Mouse (Mus musculus) lung, adult 10 weeks (tissue): Measurements from ENCODE around the gene Ttc9c. TPM values are rescaled to one million over a fixed set of nuclear protein-coding genes. Genes with fewer than 3 reads are reported as not detected.

ENCODE experiments used
- polyA plus RNA-seq: library from polyadenylated mRNA; stranded (reverse); fragments of 350-450 nt; fragmentation: Illumina TruSeq; extraction: RNeasy Lipid Tissue Mini Kit (QIAGEN cat#74804); gene quantifications from one replicate; pipeline ENCODE4 v1.2.3, GENCODE M21; 2014; ENCODE audit warnings: low read depth, low replicate concordance; ENCODE audit not compliant: insufficient read depth

Gene Ttc9c
- polyA plus RNA-seq = 10.6 TPM

DNA sequence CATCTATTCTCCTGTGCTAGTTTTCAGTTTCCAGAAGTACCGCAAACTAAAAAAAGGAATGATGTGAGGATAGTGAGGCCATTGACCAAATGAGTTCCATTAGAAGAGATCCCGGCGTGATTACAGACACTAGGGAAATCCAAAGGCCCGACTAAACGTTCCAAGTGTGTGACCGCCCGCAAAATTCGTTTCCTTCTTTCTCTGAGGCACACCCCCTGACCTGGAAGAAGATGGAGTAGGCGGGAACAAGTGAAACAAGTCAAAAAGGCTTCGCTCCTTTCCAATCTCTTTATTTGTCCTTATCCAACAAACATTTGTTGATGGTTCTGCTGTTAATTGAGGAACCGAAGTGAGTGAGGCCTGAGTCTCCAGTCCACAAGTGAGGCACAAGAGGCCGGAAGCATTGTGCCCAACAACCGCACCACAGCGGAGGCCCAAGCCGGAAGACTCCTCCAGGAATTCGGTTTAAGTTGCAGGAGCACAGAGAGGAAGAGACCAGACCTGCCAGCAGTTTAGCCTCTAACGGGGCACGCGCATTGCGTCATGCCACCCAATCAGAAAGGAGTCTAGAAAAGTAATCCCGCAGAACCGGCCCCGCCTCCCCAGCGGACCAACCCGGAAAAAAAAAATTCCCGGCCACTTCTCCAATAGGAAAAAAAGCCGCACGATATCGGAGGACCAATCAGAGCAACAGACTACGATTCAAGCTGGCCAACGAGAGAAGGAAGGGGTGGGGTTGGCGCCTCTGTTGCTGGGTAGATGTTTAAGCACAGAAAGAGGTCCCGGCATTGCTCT lies at the start of gene Ttc9c:
Gene Ttc9c (minus strand): TSS at position 533 of the 795 bp plus-strand sequence.

GRCm38 (mm10) chr19:8850402-8850901 lies 31.3 kb upstream of the Ttc9c start, which contains the start of gene Lrrn4cl:
Lrrn4cl (plus strand) TSS chr19:8850768.

DNA sequence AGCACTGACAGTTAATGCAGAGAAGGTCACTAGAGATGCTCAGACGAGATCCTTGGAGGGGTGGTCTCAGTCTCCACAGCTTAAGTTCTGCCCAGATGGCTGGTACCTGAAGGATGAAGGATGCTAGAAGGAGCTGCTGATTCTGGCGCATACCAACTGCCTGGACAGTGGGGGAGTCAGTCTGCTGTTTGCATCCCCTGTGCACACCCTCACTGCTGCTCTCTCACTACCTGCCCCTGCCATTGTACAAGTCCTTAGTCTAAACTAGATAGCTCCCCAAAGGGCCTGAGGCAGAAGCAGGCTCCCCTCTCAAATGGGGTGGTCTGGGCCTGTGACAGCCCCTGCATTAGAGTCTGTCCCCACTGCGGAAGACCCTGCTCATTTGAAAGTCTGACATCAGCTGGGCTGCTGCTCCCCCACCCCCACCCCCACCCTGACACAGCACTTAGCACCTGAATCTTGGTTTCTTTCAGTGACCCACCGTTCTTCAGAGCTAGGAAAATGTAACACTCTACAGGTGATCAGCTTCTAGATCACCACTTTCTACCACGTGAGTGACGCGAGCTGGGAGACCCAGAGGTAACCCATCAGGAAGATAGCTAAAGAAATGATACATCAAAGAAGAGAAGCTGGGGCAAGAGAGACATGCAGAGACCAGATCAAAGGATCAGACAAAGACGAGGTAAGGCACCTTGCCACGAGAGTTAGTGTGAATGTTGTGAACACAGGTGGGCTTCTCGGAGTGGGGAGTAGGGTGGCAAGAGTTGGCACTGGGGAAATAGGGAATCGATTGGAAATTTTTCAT lies 20.2 kb upstream of the Ttc9c start, which contains the start of gene Gng3:
Gene Gng3 (minus strand): TSS at position 92 of the 805 bp plus-strand sequence.

GRCm38 (mm10) chr19:8837251-8837791 lies 18.2 kb upstream of the Ttc9c start, which contains the start of gene Bscl2:
Bscl2 (plus strand) TSS chr19:8837467.

DNA sequence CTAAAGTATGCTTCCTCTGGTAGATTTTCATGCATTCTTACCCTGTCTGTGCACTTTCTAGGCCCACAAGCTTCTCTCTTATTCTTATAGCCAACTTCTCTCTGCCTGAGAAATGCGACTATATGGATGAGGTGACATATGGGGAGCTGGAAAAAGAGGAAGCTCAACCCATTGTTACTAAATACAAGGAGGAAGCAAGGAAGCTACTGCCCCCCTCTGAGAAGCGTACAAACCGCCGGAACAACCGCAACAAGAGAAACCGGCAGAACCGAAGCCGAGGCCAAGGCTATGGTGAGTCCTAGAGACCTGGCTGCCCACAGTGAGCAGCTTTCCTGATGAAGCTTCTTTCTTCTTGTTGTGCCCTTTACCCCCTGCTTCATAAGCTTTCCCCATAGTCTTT lies 10.5 kb upstream of the Ttc9c start, which contains the start of gene AC129217.1:
Gene AC129217.1 (plus strand): TSS at position 114 of the 400 bp plus-strand sequence.

GRCm38 (mm10) chr19:8819596-8820423 lies 677 bp upstream of the Ttc9c start, which contains the start of gene Hnrnpul2:
Hnrnpul2 (plus strand) TSS chr19:8820010.

GRCm38 (mm10) chr19:8802130-8802821 lies 16.9 kb downstream of the Ttc9c start, which contains the start of gene Zbtb3:
Zbtb3 (plus strand) TSS chr19:8802555.

GRCm38 (mm10) chr19:8798264-8798946 lies 20.7 kb downstream of the Ttc9c start, which contains the start of gene Polr2g:
Polr2g (minus strand) TSS chr19:8798577.

DNA sequence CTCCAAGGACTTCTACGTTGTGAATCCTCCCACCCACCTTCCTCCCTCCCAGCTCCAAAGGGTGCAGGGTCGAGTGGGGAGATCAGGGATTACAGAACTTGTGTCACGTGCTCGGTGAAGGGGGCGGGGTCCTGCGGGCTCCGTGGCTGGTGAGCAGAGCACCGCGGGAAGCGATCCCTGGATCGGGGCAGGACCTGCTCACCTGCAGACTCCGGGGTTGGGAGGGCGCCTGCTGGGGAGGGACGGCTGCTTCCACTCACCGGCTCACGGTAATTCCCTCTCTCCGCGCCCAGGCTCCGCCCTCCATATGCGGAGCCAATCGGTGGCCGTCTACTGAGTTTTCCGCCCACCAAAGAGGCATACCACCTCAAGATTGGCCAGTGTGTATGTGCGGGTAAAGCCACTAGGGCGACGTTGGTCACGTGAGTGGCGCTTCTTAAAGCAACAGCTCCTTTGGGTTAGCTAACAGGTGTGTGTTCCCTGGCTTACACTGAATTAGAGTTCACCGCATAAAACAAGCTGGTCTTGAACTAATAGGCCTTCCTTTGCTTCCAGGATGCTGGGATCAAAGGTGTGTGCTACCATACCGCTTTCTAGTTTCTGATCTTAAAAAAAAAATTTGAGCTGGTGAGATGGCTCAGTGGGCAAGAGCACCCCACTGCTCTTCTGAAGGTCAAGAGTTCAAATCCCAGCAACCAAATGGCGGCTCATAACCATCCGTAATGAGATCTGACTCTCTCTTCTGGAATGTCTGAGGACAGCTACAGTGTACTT lies 32.9 kb downstream of the Ttc9c start, which contains the start of gene Taf6l:
Gene Taf6l (minus strand): TSS at position 410 of the 774 bp plus-strand sequence.

DNA sequence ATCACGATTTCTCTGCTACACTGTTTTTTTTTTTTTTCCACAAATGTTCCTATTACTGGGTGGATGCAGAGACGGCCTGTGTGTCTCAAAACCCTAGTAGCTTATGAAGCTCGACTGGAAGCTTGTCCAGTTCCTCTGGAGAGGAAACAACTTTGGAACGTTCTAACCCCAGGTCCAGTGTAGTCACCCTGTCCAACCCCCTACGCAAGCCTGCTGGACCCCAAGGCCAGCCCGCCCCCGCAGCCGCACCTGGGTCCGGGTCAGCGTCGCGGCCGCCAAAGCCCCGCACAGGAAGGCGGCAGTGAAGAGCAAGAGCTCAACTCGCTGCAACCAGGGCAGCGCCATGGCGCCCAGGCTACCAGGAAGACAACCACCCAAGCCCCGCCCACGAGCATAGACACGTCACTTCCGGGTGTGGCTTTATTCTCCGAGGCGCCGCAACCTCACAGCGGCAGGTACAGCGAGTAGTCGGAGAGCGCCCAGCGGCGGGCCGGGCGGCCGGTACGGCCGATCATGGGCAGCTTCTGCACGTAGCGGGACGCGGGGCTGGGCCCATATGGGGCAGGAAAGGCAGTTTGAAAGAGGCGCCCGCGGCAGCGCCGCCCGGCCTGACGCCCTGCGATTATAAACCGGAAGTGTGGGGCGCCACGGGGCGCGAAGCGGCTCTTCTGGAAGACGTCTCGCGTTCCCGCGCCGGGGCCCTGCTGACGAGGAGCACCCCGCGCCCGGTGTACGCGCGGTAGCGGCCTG lies 44.9 kb downstream of the Ttc9c start, which contains the start of gene Tmem179b:
Gene Tmem179b (minus strand): TSS at position 382 of the 750 bp plus-strand sequence.

DNA sequence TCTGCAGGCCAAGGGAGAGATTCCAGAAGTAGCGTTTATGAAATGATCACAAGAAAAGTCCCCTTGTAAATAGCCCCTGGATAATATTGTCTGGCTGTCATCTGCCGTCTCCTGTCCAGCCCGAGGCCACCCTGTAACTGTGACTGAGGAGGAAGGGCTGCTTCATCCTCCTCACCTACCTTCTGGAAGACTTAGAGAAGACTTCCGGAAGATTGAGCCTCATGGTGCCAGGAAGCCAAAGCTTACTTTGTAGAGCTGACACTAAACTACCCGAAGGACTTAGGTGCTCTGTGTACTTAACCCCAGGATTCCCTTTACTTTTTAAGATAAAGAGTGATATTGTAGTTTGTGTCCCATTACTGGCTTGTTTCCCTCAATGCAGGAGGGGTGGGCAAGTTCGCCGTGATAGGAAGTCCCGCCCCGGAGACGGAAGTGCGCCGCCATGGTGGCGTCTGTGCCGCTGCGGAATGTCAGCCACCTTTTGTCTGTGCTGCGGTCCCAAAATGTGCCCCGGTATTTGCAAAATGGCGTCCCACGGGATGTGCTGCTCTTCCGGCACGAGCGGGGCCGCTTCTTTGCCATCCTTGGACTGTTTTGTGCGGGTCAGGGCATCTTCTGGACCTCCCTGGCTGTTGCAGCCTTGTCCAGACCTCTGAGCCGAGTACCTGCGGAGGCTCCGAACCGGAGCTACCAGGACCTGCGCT lies 48.4 kb downstream of the Ttc9c start, which contains the start of gene Tmem223:
Gene Tmem223 (plus strand): TSS at position 430 of the 704 bp plus-strand sequence.

Other genes with a start within 250 kb of the Ttc9c start
- not detected for gene Slc22a8, start 228.1 kb downstream of the Ttc9c start, polyA plus RNA-seq
- gene Slc22a6, start 201.3 kb downstream of the Ttc9c start, polyA plus RNA-seq = not detected
- gene Chrm1, start 155.5 kb downstream of the Ttc9c start, polyA plus RNA-seq = 0.19 TPM
- gene Slc3a2, start 96.0 kb downstream of the Ttc9c start, polyA plus RNA-seq = 184 TPM
- 29.3 TPM for gene Wdr74, start 83.5 kb downstream of the Ttc9c start, polyA plus RNA-seq
- not detected for gene 1700092M07Rik, start 78.6 kb downstream of the Ttc9c start, polyA plus RNA-seq
- gene Stx5a, start 77.9 kb downstream of the Ttc9c start, polyA plus RNA-seq = 52.5 TPM
- 135 TPM for gene Nxf1, start 62.3 kb downstream of the Ttc9c start, polyA plus RNA-seq
- gene Tmem223, start 48.3 kb downstream of the Ttc9c start, polyA plus RNA-seq = 124 TPM
- 59.3 TPM for gene Tmem179b, start 44.9 kb downstream of the Ttc9c start, polyA plus RNA-seq
- gene Taf6l, start 32.9 kb downstream of the Ttc9c start, polyA plus RNA-seq = 4.5 TPM
- 97.1 TPM for gene Polr2g, start 20.8 kb downstream of the Ttc9c start, polyA plus RNA-seq
- 1.6 TPM for gene Zbtb3, start 16.8 kb downstream of the Ttc9c start, polyA plus RNA-seq
- 37.3 TPM for gene Hnrnpul2, start 677 bp upstream of the Ttc9c start, polyA plus RNA-seq
- gene AC129217.1, start 10.4 kb upstream of the Ttc9c start, polyA plus RNA-seq = not detected
- gene Bscl2, start 18.1 kb upstream of the Ttc9c start, polyA plus RNA-seq = 60.1 TPM
- gene Gng3, start 19.9 kb upstream of the Ttc9c start, polyA plus RNA-seq = not detected
- gene Lrrn4cl, start 31.4 kb upstream of the Ttc9c start, polyA plus RNA-seq = 1.6 TPM
- gene Ubxn1, start 52.2 kb upstream of the Ttc9c start, polyA plus RNA-seq = 167 TPM
- 59.1 TPM for gene Uqcc3, start 61.6 kb upstream of the Ttc9c start, polyA plus RNA-seq
- gene Lbhd1, start 64.4 kb upstream of the Ttc9c start, polyA plus RNA-seq = 19.9 TPM
- gene Gm49403, start 64.6 kb upstream of the Ttc9c start, polyA plus RNA-seq = not detected
- gene 1810009A15Rik, start 69.5 kb upstream of the Ttc9c start, polyA plus RNA-seq = 54.1 TPM
- gene Gm49416, start 69.6 kb upstream of the Ttc9c start, polyA plus RNA-seq = not detected
- 8.7 TPM for gene Ints5, start 73.7 kb upstream of the Ttc9c start, polyA plus RNA-seq
- 51.6 TPM for gene Ganab, start 78.7 kb upstream of the Ttc9c start, polyA plus RNA-seq
- 54.5 TPM for gene B3gat3, start 101.0 kb upstream of the Ttc9c start, polyA plus RNA-seq
- gene Rom1, start 110.0 kb upstream of the Ttc9c start, polyA plus RNA-seq = 6.0 TPM
- 17.3 TPM for gene Eml3, start 110.2 kb upstream of the Ttc9c start, polyA plus RNA-seq
- 43.6 TPM for gene Mta2, start 122.5 kb upstream of the Ttc9c start, polyA plus RNA-seq
- 8.5 TPM for gene Tut1, start 134.5 kb upstream of the Ttc9c start, polyA plus RNA-seq
- gene Eef1g, start 147.7 kb upstream of the Ttc9c start, polyA plus RNA-seq = 297 TPM
- gene Ahnak, start 170.0 kb upstream of the Ttc9c start, polyA plus RNA-seq = 67.3 TPM